Mouse (Mus musculus) small intestine, adult 2 months (tissue): ENCODE results near the gene Ttc8.

Experiments used
- CTCF ChIP-seq: fragments of 200-500 bp; IDR thresholded peaks from 2 replicates; pipeline ENCODE4 v1.5.1; 2012; ENCODE audit warnings: low read depth, mild to moderate bottlenecking, control low read depth, inconsistent platforms, low read length, moderate library complexity, mixed read lengths; ENCODE audit not compliant: insufficient replicate concordance, insufficient read length; ENCODE audit errors: extremely low read depth
- POLR2A ChIP-seq: fragments of 200-500 bp; IDR thresholded peaks from 2 replicates; pipeline ENCODE4 v1.6.1; 2012; ENCODE audit warnings: low read depth, mild to moderate bottlenecking, control low read depth, inconsistent platforms, low read length, moderate library complexity

- TF ChIP-seq CTCF, result no peak
- TF ChIP-seq POLR2A, result no peak
These were observed 76.7 kb downstream of the Ttc8 start for GRCm38 (mm10) chr12:98997046-98997445.
